Mouse (Mus musculus): ENCODE measurements at regions not wholly inside any gene's neighbourhood (a gene's known extent, or its start where the extent isn't known, plus 50 kb on each side); places are given as distances from the start of the nearest gene placed in this dataset.

- no peak overlapping the region for H3K4me2 ChIP-seq (ENCODE audit: low read length)
- H3K4me1 ChIP-seq (replicated peaks; ENCODE audit: control insufficient read depth, insufficient read depth, low read length) = no peaks in the 10 kb centered on the region
- no peak for ATAC-seq
- WGBS = 86% methylated on average over 3 of the region's 3 CpGs
- H3K4me3 ChIP-seq (replicated peaks; ENCODE audit: low read length) = no peak overlapping the region
- no peak overlapping the region for H3K9ac ChIP-seq (replicated peaks; ENCODE audit: low read depth, low read length)
- H3K27ac ChIP-seq (ENCODE audit: low read length) = no peak overlapping the region
- no peaks in the 10 kb centered on the region for H3K9me3 ChIP-seq (ENCODE audit: control insufficient read depth, low read length)
- H3K36me3 ChIP-seq (ENCODE audit: control insufficient read depth, insufficient read depth) = no peaks in the 10 kb centered on the region
- no peaks in the 10 kb centered on the region for H3K27me3 ChIP-seq (replicated peaks; ENCODE audit: control insufficient read depth, insufficient read depth, low read length)
Measured at GRCm38 (mm10) chr14:101146746-101147145, 53.4 kb downstream of the Prr30 start.

- H3K4me2 ChIP-seq (ENCODE audit: low read length) = no peak overlapping the region
- peaks cover 13% of the 10 kb centered on the region for H3K4me1 ChIP-seq (replicated peaks; ENCODE audit: control insufficient read depth, insufficient read depth, low read length)
- H3K27ac ChIP-seq (ENCODE audit: low read length) = no peak overlapping the region; the same call in 1 of the 2 replicates
- H3K4me3 ChIP-seq (replicated peaks; ENCODE audit: low read length) = no peak overlapping the region
- H3K27me3 ChIP-seq (replicated peaks; ENCODE audit: control insufficient read depth, insufficient read depth, low read length) = no peaks in the 10 kb centered on the region
- WGBS = 35% methylated on average over 6 of the region's 6 CpGs
- H3K9ac ChIP-seq (replicated peaks; ENCODE audit: low read depth, low read length) = no peak overlapping the region
- no peaks in the 10 kb centered on the region for H3K36me3 ChIP-seq (ENCODE audit: control insufficient read depth, insufficient read depth)
- H3K9me3 ChIP-seq (ENCODE audit: control insufficient read depth, low read length) = no peaks in the 10 kb centered on the region
- ATAC-seq = peak; percentile 70
Measured at GRCm38 (mm10) chr14:101137426-101137825, 62.7 kb downstream of the Prr30 start.
